Comparison of ENCODE assay signal across 8 mouse cellular contexts in genomic region chr2:156862041-156862717, GRCm38 (mm10). TPM values are rescaled to one million over a fixed set of nuclear protein-coding genes. Genes with fewer than 3 reads are reported as not detected.
DNase-seq lines count a peak whose midpoint lies in the region; ATAC-seq and TF ChIP-seq lines count a peak whose summit lies in the region.

No protein-coding gene starts in this region.

- H3K9me3 ChIP-seq in heart, embryonic 11.5 days (replicated peaks; ENCODE audit: control insufficient read depth, low read length): no peaks in the 10 kb centered on the region
- H3K9me3 ChIP-seq in kidney, embryonic 15.5 days (replicated peaks): no peaks in the 10 kb centered on the region

- H3K4me3 ChIP-seq in cerebellum, adult 2 months (replicated peaks; ENCODE audit: insufficient read depth, low read depth, low read length): peak overlapping the region; percentile 76
- peak overlapping the region; percentile 79 for H3K4me3 ChIP-seq in bone marrow, adult 2 months (replicated peaks; ENCODE audit: control insufficient read depth, low read depth, low read length)
- H3K4me3 ChIP-seq in heart, embryonic 11.5 days (ENCODE audit: low read depth, low read length): peak overlapping the region; percentile 73
- H3K4me3 ChIP-seq in kidney, embryonic 15.5 days (replicated peaks): peak overlapping the region; percentile 87
- H3K4me3 ChIP-seq in testis, adult 2 months (ENCODE audit: control insufficient read depth, low read depth, low read length): peak overlapping the region; percentile 99

- no peak for TF ChIP-seq CTCF in cerebellum, adult 2 months (IDR thresholded peaks at IDR 0.05; ENCODE audit: borderline replicate concordance, insufficient read depth, low read depth, low read length)
- TF ChIP-seq CTCF in bone marrow, adult 2 months (IDR thresholded peaks at IDR 0.05; ENCODE audit: control insufficient read depth, insufficient read depth, low read length): no peak
- no peak for TF ChIP-seq CTCF in testis, adult 2 months (IDR thresholded peaks at IDR 0.05; ENCODE audit: control insufficient read depth, insufficient read depth, insufficient replicate concordance, low read depth, low read length)

- DNase-seq in cerebellum, adult 2 months: peak; percentile 49
- no peak for DNase-seq in cerebellum, postnatal 4 days (ENCODE audit: low spot score in 2 of 2)
- peak; percentile 73 for DNase-seq in A20 (ENCODE audit: low read depth, low spot score)
- DNase-seq in lung, postnatal 25 days (ENCODE audit: low spot score): peak; percentile 15

- no peaks in the 10 kb centered on the region for H3K27me3 ChIP-seq in cerebellum, adult 2 months (ENCODE audit: control insufficient read depth, insufficient read depth, low read length)
- no peaks in the 10 kb centered on the region for H3K27me3 ChIP-seq in heart, embryonic 11.5 days (ENCODE audit: control insufficient read depth, insufficient read depth, low read length)
- H3K27me3 ChIP-seq in kidney, embryonic 15.5 days: no peaks in the 10 kb centered on the region
- H3K27me3 ChIP-seq in testis, adult 2 months (ENCODE audit: control insufficient read depth, insufficient read depth, low read length): no peaks in the 10 kb centered on the region

- peak overlapping the region; percentile 57 for H3K27ac ChIP-seq in cerebellum, adult 2 months (ENCODE audit: insufficient read depth, low read length)
- peak overlapping the region; percentile 98 for H3K27ac ChIP-seq in bone marrow, adult 2 months (ENCODE audit: control insufficient read depth, insufficient read depth, low read depth, low read length, poor library complexity)
- H3K27ac ChIP-seq in heart, embryonic 11.5 days (ENCODE audit: low read depth, low read length): peak overlapping the region; percentile 93
- peak overlapping the region; percentile 97 for H3K27ac ChIP-seq in kidney, embryonic 15.5 days
- peak overlapping the region; percentile 98 for H3K27ac ChIP-seq in testis, adult 2 months (ENCODE audit: control insufficient read depth, insufficient read depth, low read depth, low read length)

- under 1% methylated on average over 19 of the region's 19 CpGs for WGBS in cerebellum, adult 2 months
- WGBS in bone marrow, adult 2 months: under 1% methylated on average over 19 of the region's 19 CpGs
- under 1% methylated on average over 19 of the region's 19 CpGs for WGBS in heart, embryonic 11.5 days (ENCODE audit: insufficient replicate concordance)
- under 1% methylated on average over 19 of the region's 19 CpGs for WGBS in kidney, embryonic 15.5 days

- peaks cover 9% of the 10 kb centered on the region; the same call in 1 of the 2 replicates for H3K4me1 ChIP-seq in cerebellum, adult 2 months (ENCODE audit: control insufficient read depth, insufficient read depth, low read length)
- H3K4me1 ChIP-seq in bone marrow, adult 2 months (ENCODE audit: control insufficient read depth, insufficient read depth, low read length): peaks cover 3% of the 10 kb centered on the region
- H3K4me1 ChIP-seq in heart, embryonic 11.5 days (ENCODE audit: control insufficient read depth, insufficient read depth, low read length): peaks cover 13% of the 10 kb centered on the region; the same call in 1 of the 2 replicates
- H3K4me1 ChIP-seq in kidney, embryonic 15.5 days: peaks cover 29% of the 10 kb centered on the region
- peaks cover 10% of the 10 kb centered on the region for H3K4me1 ChIP-seq in testis, adult 2 months (ENCODE audit: control insufficient read depth, insufficient read depth, low read length)

- no peak for TF ChIP-seq POLR2A in cerebellum, adult 2 months (IDR thresholded peaks at IDR 0.05; ENCODE audit: borderline replicate concordance, insufficient read depth, low read length)
- no peak for TF ChIP-seq POLR2A in bone marrow, adult 2 months (IDR thresholded peaks at IDR 0.05; ENCODE audit: borderline replicate concordance, control insufficient read depth, low read depth, low read length)
- no peak for TF ChIP-seq POLR2A in testis, adult 2 months (IDR thresholded peaks at IDR 0.05; ENCODE audit: control insufficient read depth, low read depth, low read length)

- 0 out of 2 replicates have a peak, but pooled peaks cover 10% of the 10 kb centered on the region for H3K36me3 ChIP-seq in heart, embryonic 11.5 days (ENCODE audit: control insufficient read depth, insufficient read depth, low read length)
- H3K36me3 ChIP-seq in kidney, embryonic 15.5 days: peaks cover 46% of the 10 kb centered on the region
- H3K36me3 ChIP-seq in testis, adult 2 months (ENCODE audit: control insufficient read depth, insufficient read depth, low read length): peaks cover 5% of the 10 kb centered on the region

- peak overlapping the region; percentile 84 for H3K9ac ChIP-seq in heart, embryonic 11.5 days (ENCODE audit: low read depth, low read length)
- H3K9ac ChIP-seq in kidney, embryonic 15.5 days: peak overlapping the region; percentile 78

- H3K4me2 ChIP-seq in heart, embryonic 11.5 days: peak overlapping the region; percentile 76
- H3K4me2 ChIP-seq in kidney, embryonic 15.5 days: peak overlapping the region; percentile 77

- no peak for ATAC-seq in heart, embryonic 11.5 days (replicated peaks; ENCODE audit: insufficient number of reproducible peaks, low FRiP score, low TSS enrichment)
- ATAC-seq in kidney, embryonic 15.5 days (replicated peaks; ENCODE audit: low FRiP score): peak; percentile 10; the same call in 1 of the 2 replicates

RNA-seq across cellular contexts. Expression of gene Rab5if, which starts 0.7 kb away (rescaled TPM):
- 145 and 149 TPM in 2 replicates for polyA plus RNA-seq in cerebellum, adult 2 months (2012; rRNA removed)
- 55.4 and 82.3 TPM in 2 replicates for polyA plus RNA-seq in bone marrow, adult 2 months (2011; ENCODE audit: insufficient read depth, insufficient read length, low replicate concordance, missing spikeins)
- 191 TPM in 2 replicates for polyA plus RNA-seq in heart, embryonic 11.5 days (2014; fragmentation: Nextera tagmentation; extraction: Ambion mirVana)
- 174 and 181 TPM in 2 replicates for polyA plus RNA-seq in kidney, embryonic 15.5 days (2015; fragmentation: Nextera tagmentation; extraction: Ambion mirVana)
- 73.0 and 80.2 TPM in 2 replicates for polyA plus RNA-seq in testis, adult 2 months (2012; rRNA removed)

RNA-seq across cellular contexts. Expression of gene 4930518I15Rik, which starts 4.4 kb away (rescaled TPM):
- polyA plus RNA-seq in cerebellum, adult 2 months (2012; rRNA removed): 5.4 and 5.8 TPM in 2 replicates
- 2.2 and 2.7 TPM in 2 replicates for polyA plus RNA-seq in bone marrow, adult 2 months (2011; ENCODE audit: insufficient read depth, insufficient read length, low replicate concordance, missing spikeins)
- 4.1 and 4.6 TPM in 2 replicates for polyA plus RNA-seq in heart, embryonic 11.5 days (2014; fragmentation: Nextera tagmentation; extraction: Ambion mirVana)
- 8.6 and 9.8 TPM in 2 replicates for polyA plus RNA-seq in kidney, embryonic 15.5 days (2015; fragmentation: Nextera tagmentation; extraction: Ambion mirVana)
- polyA plus RNA-seq in testis, adult 2 months (2012; rRNA removed): 1.0 and 1.1 TPM in 2 replicates

RNA-seq across cellular contexts. Expression of gene Tgif2, which starts 22.4 kb away (rescaled TPM):
- polyA plus RNA-seq in cerebellum, adult 2 months (2012; rRNA removed): 1.8 and 2.3 TPM in 2 replicates
- polyA plus RNA-seq in bone marrow, adult 2 months (2011; ENCODE audit: insufficient read depth, insufficient read length, low replicate concordance, missing spikeins): 3.1 and 5.5 TPM in 2 replicates
- polyA plus RNA-seq in heart, embryonic 11.5 days (2014; fragmentation: Nextera tagmentation; extraction: Ambion mirVana): 42.7 and 44.1 TPM in 2 replicates
- 62.2 and 68.5 TPM in 2 replicates for polyA plus RNA-seq in kidney, embryonic 15.5 days (2015; fragmentation: Nextera tagmentation; extraction: Ambion mirVana)
- polyA plus RNA-seq in testis, adult 2 months (2012; rRNA removed): 11.0 and 12.7 TPM in 2 replicates

RNA-seq across cellular contexts. Expression of gene Sla2, which starts 24.8 kb away (rescaled TPM):
- polyA plus RNA-seq in cerebellum, adult 2 months (2012; rRNA removed): 0.06 and 0.07 TPM in 2 replicates
- 1.8 and 6.7 TPM in 2 replicates for polyA plus RNA-seq in bone marrow, adult 2 months (2011; ENCODE audit: insufficient read depth, insufficient read length, low replicate concordance, missing spikeins)
- 1.0 and 1.1 TPM in 2 replicates for polyA plus RNA-seq in heart, embryonic 11.5 days (2014; fragmentation: Nextera tagmentation; extraction: Ambion mirVana)
- 0.22 and 0.30 TPM in 2 replicates for polyA plus RNA-seq in kidney, embryonic 15.5 days (2015; fragmentation: Nextera tagmentation; extraction: Ambion mirVana)
- polyA plus RNA-seq in testis, adult 2 months (2012; rRNA removed): 0.14 and 0.16 TPM in 2 replicates

Comparison
In these comparisons a context has a peak if more than half of its experiments do, and no peak if none do; other contexts are left out.
1. DNase-seq: peak in cerebellum, adult 2 months (2 of 2), A20 (single experiment) and lung, postnatal 25 days (single experiment); none in cerebellum, postnatal 4 days (0 of 2).
2. Peak in every context shown above with its lines, with median percentiles within 50 percentile points of each other: H3K27ac ChIP-seq and H3K4me3 ChIP-seq.